Mouse (Mus musculus): ENCODE results near the gene Gm572.

- TF ChIP-seq POLR2A (IDR thresholded peaks at IDR 0.05; ENCODE audit: control insufficient read depth, low read depth, low read length) (no peak), CTCF (IDR thresholded peaks at IDR 0.05; ENCODE audit: control insufficient read depth, insufficient read depth, insufficient replicate concordance, low read depth, low read length) (no peak)
These were observed 7.8 kb upstream of the Gm572 start for GRCm38 (mm10) chr4:148635309-148635708.

Measured in testis, adult 2 months (tissue).